Mouse (Mus musculus): ENCODE results near the gene Cebpb. TPM values are rescaled to one million over a fixed set of nuclear protein-coding genes. Genes with fewer than 3 reads are reported as not detected.

The Cebpb gene
- polyA plus RNA-seq (2014; fragmentation: Illumina TruSeq; extraction: RNeasy Lipid Tissue Mini Kit (QIAGEN cat#74804); ENCODE audit: low read depth, low replicate concordance), result 17.5 TPM

GRCm38 (mm10) chr2:167688498-167689451 is at the start of gene Cebpb:
Gene Cebpb (plus strand): TSS chr2:167688915.

GRCm38 (mm10) chr2:167661270-167662203 is 27.2 kb upstream of the Cebpb start, which contains the start of gene Gm20431:
Gene Gm20431 (minus strand): TSS chr2:167661496.

GRCm38 (mm10) chr2:167689501-167690218 is 945 bp downstream of the Cebpb start, which contains the start of gene Tmem189:
Gene Tmem189 (minus strand): TSS chr2:167689822.

Other genes starting within 250 kb of the Cebpb start
- gene Rnf114, start 196.3 kb upstream of the Cebpb start, polyA plus RNA-seq (2014; fragmentation: Illumina TruSeq; extraction: RNeasy Lipid Tissue Mini Kit (QIAGEN cat#74804); ENCODE audit: low read depth, low replicate concordance), result 89.2 TPM
- gene Spata2, start 196.0 kb upstream of the Cebpb start, polyA plus RNA-seq (2014; fragmentation: Illumina TruSeq; extraction: RNeasy Lipid Tissue Mini Kit (QIAGEN cat#74804); ENCODE audit: low read depth, low replicate concordance), result 9.7 TPM
- 4.3 TPM for gene Snai1, start 150.7 kb upstream of the Cebpb start, polyA plus RNA-seq (2014; fragmentation: Illumina TruSeq; extraction: RNeasy Lipid Tissue Mini Kit (QIAGEN cat#74804); ENCODE audit: low read depth, low replicate concordance)
- 114 TPM for gene Ube2v1, start 56.8 kb upstream of the Cebpb start, polyA plus RNA-seq (2014; fragmentation: Illumina TruSeq; extraction: RNeasy Lipid Tissue Mini Kit (QIAGEN cat#74804); ENCODE audit: low read depth, low replicate concordance)
- gene Gm20431, start 27.4 kb upstream of the Cebpb start, polyA plus RNA-seq (2014; fragmentation: Illumina TruSeq; extraction: RNeasy Lipid Tissue Mini Kit (QIAGEN cat#74804); ENCODE audit: low read depth, low replicate concordance), result not detected
- gene Tmem189, start 907 bp downstream of the Cebpb start, polyA plus RNA-seq (2014; fragmentation: Illumina TruSeq; extraction: RNeasy Lipid Tissue Mini Kit (QIAGEN cat#74804); ENCODE audit: low read depth, low replicate concordance), result 33.5 TPM
- 12.8 TPM for gene Ptpn1, start 243.1 kb downstream of the Cebpb start, polyA plus RNA-seq (2014; fragmentation: Illumina TruSeq; extraction: RNeasy Lipid Tissue Mini Kit (QIAGEN cat#74804); ENCODE audit: low read depth, low replicate concordance)